ENCODE assay signal across 8 mouse cellular contexts in the genomic region with DNA sequence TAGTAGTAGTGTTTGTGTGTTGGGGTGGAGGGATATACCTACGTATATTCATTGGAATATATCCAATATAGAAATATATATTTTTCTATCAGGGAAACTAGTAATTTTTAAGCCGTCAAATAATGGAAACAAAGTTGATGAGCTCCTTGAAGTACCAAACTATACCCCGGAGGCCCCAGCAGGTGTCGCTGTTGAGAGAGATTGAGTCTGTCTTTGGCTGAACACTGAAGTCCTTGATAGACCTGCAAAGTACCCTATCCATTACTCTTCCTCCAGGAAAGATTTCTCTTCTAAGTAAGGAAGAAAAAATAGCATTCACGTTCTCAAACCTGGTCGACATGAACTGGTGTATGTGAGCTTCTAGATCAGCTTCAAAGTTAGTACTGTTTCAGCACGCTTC. TPM values are rescaled to one million over a fixed set of nuclear protein-coding genes. Genes with fewer than 3 reads are reported as not detected.
DNase-seq lines count a peak whose midpoint lies in the region; ATAC-seq lines count a peak whose summit lies in the region.

No protein-coding gene starts in this region.

- intact Hi-C loops in heart, postnatal 25 days (cut with DNase I) = loop anchor here (1.0 kb wide), 1 partner anchor 419 kb away; no protein-coding TSS in a partner anchor
- intact Hi-C loops in gastrocnemius, postnatal 14 days (cut with DNase I; ENCODE audit: low total_unique reads) = loop anchor here (5.0 kb wide), 2 partner anchors 303 to 418 kb away; no protein-coding TSS in a partner anchor

- peak; percentile 63 to 88 for DNase-seq in heart, adult 18-20 months
- DNase-seq in heart, postnatal 25 days (ENCODE audit: low spot score) = no peak
- DNase-seq in R1 (ENCODE audit: low read depth, low spot score) = peak; percentile 73
- peak; percentile 87 to 91 for DNase-seq in cerebellum, postnatal 10 days
- DNase-seq in gastrocnemius, postnatal 14 days = peak; percentile 58
- peak; percentile 30 for DNase-seq in layer of hippocampus, adult 9-11 months
- DNase-seq in spleen, postnatal 10 days (ENCODE audit: low spot score in 2 of 2) = peak; percentile 21 to 80

- peak; percentile 90 for ATAC-seq in megakaryocyte progenitor cell, adult 5-6 weeks (replicated peaks; ENCODE audit: poor library complexity)

RNA-seq across cellular contexts. Expression of gene Cog6, which starts 12.0 kb away (rescaled TPM):
- 10 to 100 TPM; 52.9 to 57.5 TPM for total RNA-seq in heart, adult 18-20 months (2021)
- 10 to 100 TPM; 54.5 to 56.3 TPM for total RNA-seq in heart, postnatal 25 days (2021)
- total RNA-seq in gastrocnemius, postnatal 14 days (2021) = 10 to 100 TPM; 27.7 to 31.5 TPM
- total RNA-seq in megakaryocyte progenitor cell, adult 5-6 weeks (2015) = 19.4 and 22.2 TPM in 2 replicates
- 23.6 and 28.9 TPM in 2 replicates for total RNA-seq in megakaryocyte progenitor cell, adult 5-6 weeks (2017)

RNA-seq across cellular contexts. Expression of gene Lhfp, which starts 12.3 kb away (rescaled TPM):
- total RNA-seq in heart, adult 18-20 months (2021) = 10 to 100 TPM; 42.5 to 44.2 TPM
- total RNA-seq in heart, postnatal 25 days (2021) = 10 to 100 TPM; 53.2 to 55.7 TPM
- total RNA-seq in gastrocnemius, postnatal 14 days (2021) = 10 to 100 TPM; 29.4 to 33.7 TPM
- 0.47 TPM in 1 of 2 replicates, not detected in the other for total RNA-seq in megakaryocyte progenitor cell, adult 5-6 weeks (2015)
- total RNA-seq in megakaryocyte progenitor cell, adult 5-6 weeks (2017) = not detected in 2 replicates

Comparison
In these comparisons a context has a peak if more than half of its experiments do, and no peak if none do; other contexts are left out.
1. RNA of gene Lhfp, which starts 12.3 kb away (total RNA-seq): 53.2 to 55.7 TPM in heart, postnatal 25 days, 42.5 to 44.2 TPM in heart, adult 18-20 months and 29.4 to 33.7 TPM in gastrocnemius, postnatal 14 days; 0.47 TPM in megakaryocyte progenitor cell, adult 5-6 weeks; every median in the first group is over 10 times any median in the second.